Mouse (Mus musculus) heart, postnatal 4 days (tissue): ENCODE measurements around the gene Rgs14. TPM values are rescaled to one million over a fixed set of nuclear protein-coding genes. Genes with fewer than 3 reads are reported as not detected.

Experiments
- DNase-seq: peaks from one replicate; pipeline ENCODE4 v3.0.0; 2021
- total RNA-seq, 2 experiments: library from RNA; stranded (reverse); gene quantifications; 2 replicates each; pipeline ENCODE4 v1.2.3; 2021

The Rgs14 gene
- total RNA-seq, 2 experiments from 2014 or later = 0.70 TPM; not detected in 1

- DNase-seq = no peak
These were observed 22.8 kb upstream of the Rgs14 start for GRCm38 (mm10) chr13:55346745-55347144.

DNA sequence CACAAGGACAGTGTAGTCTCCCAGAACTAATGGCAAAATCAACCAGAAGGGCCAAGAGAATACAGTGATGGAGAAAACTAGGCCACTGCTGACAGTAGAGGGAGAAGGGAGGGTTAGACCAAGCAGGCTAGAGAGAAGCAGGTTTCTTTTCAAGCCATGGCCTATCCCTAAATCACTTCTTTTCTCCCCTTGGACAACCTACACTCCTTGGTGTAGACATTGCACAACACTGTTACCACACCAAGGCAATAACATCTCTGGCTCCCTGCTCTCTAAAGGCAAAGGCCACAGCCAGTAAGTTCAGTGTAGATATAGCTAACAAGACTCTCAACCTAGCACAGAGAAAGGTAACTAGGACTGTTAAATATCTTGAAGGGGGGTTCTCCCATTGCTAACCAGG, 8.4 kb upstream of the Rgs14 start:
- DNase-seq = no peak

DNA sequence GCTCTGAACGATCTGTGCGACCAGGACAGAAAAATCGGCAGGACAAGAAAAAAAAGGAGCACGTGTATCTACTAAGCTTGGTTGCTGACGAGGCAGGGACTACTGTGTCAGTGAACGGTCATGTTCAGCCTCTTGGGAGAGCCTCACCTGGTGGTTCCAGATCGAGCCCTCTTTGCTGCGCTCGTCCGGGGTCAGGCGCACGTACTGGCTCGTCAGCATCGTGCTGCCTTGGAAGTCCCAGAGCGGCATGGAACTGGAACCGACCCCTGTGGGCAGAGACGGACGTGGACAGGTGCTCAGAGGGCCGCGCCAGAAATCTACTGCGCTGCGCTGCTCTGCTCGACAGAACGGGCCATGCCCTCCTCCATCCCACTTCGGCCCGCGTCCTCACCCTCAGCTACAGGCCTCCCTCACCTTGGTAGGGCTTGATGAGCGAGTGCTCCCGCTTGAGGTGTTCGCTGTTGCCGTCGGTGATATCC, 7.5 kb upstream of the Rgs14 start:
- no peak for DNase-seq

- DNase-seq = peak; percentile 96
These were observed 7.0 kb upstream of the Rgs14 start, which contains the start of gene Lman2 for GRCm38 (mm10) chr13:55362453-55363060. Gene Lman2, minus strand, starts transcription at chr13:55362783.

DNA sequence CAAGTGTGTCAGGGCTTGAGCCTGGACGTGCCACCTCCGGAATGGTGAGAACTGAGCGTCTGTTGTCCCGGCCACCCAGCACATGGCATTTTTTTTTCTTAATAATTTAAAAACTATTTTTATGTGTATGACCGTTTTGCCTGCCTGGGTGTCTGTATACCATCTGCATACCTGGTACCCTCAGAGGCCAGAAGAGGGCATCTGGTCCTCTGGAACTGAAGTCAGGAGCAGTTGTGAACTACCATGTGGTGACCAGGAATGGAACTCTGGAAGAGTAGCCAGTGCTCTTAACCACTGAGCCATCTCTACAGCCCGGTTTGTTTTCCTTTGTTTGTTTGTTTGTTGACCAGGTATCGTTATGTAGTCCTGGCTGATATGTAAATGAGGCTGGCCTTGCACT, 1.1 kb upstream of the Rgs14 start:
- no peak for DNase-seq

- no peak for DNase-seq
These were observed 702 bp downstream of the Rgs14 start for GRCm38 (mm10) chr13:55370234-55370633.

DNA sequence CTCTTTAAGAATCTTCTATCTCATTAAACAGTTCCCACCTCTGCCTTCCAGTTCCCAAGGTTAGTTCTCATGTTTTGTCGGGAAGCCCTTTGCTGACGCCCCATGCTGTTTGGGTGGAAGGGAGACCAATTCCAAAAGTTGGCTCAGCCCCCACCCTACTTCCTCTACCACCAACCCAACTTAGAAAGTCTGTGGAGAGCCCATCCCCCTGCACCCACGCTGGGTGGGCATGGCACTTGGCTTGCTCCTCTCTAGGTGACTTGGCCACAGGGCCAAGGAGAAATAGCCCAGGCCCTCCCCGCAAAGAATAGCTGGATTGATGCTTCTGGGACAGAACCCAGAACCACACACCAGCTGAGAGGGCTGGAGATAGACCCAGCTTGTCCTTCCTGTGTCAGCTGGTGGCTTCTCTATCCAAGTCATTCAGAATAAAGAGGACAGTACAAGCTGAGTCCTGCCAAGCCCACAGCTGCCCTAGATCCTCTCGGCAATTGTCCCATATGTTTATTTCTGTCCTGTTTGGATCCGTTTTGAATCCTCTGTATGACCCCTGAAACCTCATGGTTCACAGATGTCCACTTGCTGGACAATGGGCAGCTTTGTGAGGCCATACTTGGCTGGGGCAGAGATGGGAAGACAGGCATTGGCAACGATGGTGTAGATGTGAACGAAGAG, 1.6 kb downstream of the Rgs14 start:
- no peak for DNase-seq

DNA sequence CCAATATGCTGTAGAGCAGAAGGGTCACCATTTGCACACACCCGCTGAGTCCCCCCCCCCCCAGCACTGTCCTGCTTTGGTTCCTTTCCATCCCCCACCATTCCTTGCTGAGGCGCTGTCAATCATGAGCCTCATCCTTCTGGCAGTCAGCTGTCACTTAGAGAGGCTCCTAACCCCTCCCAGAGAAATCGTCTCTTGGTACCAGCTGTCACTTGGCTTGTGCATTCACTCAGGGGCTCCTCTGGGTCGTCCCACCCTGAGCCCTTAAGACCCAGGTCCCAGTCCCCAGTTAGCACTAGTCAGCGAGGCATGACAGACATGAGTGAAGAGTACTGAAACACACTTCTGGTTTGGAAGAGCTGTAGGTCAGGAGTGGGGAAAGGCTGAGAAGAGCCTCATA, 2.2 kb downstream of the Rgs14 start:
- no peak for DNase-seq

DNA sequence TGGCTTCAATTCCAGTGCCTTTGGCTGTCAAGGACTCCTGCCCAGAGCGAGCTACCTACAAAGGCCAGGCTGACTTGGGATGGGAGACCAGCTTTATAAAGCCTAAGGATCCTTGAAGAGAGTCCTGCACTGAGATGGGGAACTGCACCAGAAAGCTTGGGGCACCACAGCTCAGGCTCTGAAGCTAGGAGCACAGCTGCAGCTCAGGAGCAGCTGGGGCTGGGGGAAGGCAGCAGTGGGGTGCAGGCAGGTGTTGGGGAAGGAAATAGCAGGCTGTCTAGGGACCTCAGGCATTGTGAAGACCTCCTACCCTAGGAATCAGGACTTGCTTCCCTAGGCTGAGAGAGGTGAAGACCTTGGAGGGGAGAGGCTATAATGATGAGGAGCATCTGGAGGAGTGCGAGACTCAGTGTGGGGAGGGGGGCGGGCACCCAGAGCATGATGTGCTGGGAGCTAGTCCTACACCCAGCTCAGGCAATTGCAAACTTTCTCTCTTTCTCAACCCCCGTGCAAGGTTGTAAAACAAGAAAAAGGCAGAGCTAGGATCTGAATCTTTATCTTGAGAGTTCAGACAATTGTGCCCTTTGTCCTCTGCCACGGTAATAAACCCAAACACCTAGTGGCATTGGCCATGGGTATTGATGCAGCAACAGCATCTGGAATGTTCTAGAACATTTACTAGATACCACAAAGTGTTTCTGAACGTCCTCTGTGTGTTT, 4.8 kb downstream of the Rgs14 start:
- DNase-seq = no peak

- no peak for DNase-seq
These were observed 6.3 kb downstream of the Rgs14 start for GRCm38 (mm10) chr13:55375877-55376276.

GRCm38 (mm10) chr13:55378907-55379580, 9.5 kb downstream of the Rgs14 start:
- DNase-seq = no peak

DNA sequence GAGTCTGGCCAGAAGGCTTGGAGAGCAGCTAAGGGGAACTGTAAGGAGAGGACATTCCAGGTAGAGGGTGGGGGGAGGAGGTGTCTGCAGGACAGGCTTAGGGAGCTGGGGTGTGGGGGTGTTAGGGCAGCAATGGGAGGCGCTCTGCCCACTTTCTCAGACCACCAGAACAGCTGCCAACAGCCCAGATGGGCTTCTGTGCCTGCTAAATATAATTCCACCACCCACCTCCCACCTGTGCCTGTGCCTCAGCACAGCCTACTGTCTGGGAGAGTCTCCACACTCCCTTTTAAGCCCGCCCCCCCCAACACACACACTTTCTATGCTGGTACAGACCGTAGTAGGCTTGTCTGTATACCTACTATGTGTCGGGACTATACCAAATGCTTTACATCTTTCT, 12.3 kb downstream of the Rgs14 start:
- DNase-seq = no peak

DNA sequence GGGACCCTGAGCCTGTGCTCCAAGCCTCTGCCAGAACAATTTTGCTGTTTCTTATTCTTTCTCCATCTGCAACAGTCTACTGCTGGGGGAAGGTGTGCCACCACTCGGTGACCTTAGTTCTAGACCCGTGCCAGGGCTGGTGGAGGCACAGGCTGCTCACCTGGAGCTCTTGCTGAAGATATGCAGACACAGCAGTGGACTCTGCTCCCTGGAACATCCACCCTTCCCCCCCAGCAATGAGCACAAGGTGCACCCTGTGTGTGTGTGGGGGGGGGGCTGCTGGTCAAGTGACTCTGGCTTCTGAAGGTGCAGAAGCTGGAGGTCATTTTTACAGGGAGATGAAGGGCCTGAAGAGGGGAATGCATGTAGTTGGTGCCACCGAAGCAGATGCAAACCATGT, 21.1 kb downstream of the Rgs14 start:
- DNase-seq = no peak

DNA sequence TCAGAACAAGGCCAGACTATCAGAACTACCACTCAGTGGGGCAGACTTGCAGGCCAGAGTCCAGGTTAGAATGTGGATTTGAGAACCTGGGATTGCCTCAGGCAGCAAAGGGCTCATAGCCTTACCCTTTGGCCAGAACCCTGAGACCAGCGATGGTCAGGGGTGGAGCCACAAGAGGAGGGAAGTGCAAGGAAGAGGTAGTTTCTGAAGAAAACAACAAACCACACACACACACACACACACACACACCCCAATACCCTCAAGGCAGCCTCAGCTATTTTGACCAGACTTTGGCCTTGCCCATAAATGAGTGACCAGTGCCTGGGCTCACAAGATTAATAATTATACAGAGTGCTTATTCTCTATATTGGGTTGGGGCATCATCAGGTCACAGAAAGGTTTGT, 22.1 kb downstream of the Rgs14 start:
- no peak for DNase-seq

DNA sequence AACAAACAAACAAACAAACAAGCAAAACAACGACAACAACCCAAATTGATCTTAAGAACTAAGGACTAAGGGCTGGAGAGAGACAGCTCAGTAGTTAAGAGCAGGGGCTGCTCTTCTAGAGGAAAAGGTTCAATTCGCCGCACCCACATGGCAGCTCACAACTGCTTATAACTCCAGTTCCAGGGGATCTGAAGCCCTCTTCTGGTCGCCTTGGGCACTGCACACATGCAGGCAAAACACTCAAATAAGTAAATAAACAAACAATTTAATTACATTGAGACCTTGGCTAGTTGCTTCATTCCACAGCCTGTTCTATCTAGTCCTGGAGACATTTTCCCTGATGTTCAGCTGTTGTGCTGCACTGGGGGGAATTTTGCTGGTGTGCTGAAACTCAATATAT, 23.4 kb downstream of the Rgs14 start:
- DNase-seq = no peak

DNA sequence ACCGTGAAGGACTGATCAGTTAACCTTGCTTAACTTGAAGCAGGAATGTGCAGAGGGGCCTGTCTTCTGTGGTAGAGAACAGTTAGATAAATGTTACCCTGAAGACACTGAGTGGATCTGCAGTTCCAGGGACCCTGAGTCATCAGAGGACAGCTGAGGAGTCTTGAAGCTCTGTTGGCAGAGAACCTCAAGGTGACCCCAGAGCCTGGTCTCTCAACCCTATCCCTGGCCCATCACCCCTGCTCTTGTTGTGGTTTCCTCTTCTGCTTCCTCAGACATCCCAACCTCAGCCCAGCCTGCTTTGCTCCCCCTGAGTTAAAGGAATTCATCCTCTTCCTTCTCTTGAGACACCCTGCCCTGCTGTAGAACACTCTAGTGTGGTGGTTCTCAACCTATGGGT, 28.6 kb downstream of the Rgs14 start, which contains the start of gene Slc34a1:
TSS of gene Slc34a1 (plus strand) at position 100 of the 400 bp plus-strand sequence.
- no peak for DNase-seq

DNA sequence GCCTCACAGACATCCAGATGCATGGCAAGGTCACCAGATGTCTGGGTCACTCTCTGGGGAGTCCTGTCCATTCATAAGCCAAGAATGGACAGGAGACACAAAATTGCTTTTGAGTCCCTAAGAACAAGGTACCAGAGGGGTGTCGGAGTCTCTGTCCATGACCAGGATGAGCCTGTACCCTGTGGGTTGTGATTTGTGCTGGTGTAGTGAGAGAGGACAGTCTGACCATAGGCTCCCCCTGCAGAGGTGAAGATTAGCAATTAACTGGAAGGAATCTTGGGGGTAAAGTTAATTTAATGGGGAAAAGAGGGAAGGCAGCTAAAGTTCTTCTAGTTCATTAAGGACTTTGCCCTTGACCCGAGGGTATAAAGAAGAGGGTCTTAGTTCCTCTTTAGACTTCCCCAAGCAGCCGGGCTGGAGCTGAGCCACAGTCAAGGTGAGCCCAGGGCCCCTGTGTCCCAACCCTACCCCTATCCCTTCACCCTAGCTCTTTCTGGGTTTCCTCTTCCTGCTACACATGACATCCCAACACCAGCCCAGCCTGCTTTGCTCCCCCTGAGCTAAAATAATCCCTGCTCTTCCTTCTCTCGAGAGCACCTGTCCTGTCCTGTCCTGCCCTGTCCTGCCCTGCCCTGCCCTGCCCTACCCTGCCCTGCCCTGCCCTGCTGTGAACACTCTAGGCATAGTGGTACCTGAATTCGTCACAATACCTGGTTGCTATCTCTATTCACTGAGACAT, 29.9 kb downstream of the Rgs14 start:
- DNase-seq = no peak

- no peak for DNase-seq
These were observed 30.5 kb downstream of the Rgs14 start for GRCm38 (mm10) chr13:55400039-55400346.

GRCm38 (mm10) chr13:55403266-55403665, 33.7 kb downstream of the Rgs14 start:
- DNase-seq = no peak

- DNase-seq = no peak
These were observed 34.7 kb downstream of the Rgs14 start for GRCm38 (mm10) chr13:55403935-55404852.
